Mouse (Mus musculus): ENCODE measurements around the gene Krt84.
A peak's percentile ranks its signal among the peaks of the same experiment; 100 is the strongest.
"Not testable (repeated sequence)": the region's sequence is repeated elsewhere in the genome, so short reads cannot be mapped to it uniquely, and the experiment has no call there.

Gene Krt84

DNA sequence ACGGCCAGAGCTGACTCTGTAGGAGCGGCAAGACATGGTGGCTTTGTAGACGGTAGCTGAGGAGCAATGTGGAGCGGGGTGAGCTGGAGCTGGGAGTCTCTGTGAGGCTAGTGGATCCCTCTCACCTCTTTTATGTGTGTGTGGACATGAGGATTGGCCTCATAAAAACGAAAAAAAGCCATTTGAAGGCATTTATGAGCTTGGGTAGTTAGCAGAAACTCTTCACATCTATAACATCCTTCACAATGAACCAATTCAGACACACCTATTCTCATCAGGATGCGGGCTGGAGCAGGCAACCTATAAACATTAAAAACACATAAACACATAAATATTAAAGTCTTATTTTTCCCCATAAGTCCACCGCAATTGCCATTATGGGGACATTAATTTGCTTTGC is at the start of gene Krt84:
Gene Krt84 (minus strand): TSS at position 101 of the 400 bp plus-strand sequence.
- DNase-seq, result no peak

DNA sequence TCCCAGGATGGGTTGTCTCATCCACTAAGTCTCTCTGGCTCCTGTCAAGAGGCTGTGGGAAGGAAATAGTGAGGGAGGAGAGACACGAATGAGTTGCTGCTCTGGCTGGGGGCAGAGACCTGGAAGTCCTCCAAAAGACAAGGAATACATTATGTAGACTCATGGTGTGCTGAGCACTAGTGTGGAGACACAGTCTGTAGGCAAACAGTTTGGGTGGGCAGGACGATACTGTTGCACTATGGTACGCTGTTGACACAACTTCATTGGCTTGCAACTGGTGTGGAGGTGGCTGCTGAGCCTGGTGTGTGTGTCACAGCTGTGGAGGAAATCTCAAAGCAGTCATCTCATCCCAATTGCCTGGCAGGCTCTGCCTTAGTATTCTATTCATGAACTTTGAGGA is 49.1 kb upstream of the Krt84 start:
- DNase-seq, result peak; percentile 17

DNA sequence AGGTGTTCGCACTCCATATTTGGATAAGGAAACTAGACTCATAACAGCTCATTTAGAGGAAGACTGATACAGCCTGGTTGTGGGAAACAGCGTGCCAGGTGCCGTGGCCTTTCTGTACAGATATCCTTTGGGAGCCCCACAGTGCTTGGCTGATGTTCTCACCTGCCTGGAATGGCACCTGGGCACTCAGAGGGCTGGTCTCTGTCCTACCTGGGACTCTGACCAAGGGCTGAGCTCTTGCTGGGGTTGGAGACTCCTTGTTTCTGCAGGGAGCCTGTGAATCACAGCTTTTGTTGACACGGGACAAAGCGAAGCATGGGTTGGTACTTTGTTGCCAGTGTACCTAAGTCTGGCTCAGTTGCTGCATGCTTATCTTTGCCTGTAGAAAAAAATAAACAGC is 42.9 kb upstream of the Krt84 start:
- peak; percentile 61 for DNase-seq

DNA sequence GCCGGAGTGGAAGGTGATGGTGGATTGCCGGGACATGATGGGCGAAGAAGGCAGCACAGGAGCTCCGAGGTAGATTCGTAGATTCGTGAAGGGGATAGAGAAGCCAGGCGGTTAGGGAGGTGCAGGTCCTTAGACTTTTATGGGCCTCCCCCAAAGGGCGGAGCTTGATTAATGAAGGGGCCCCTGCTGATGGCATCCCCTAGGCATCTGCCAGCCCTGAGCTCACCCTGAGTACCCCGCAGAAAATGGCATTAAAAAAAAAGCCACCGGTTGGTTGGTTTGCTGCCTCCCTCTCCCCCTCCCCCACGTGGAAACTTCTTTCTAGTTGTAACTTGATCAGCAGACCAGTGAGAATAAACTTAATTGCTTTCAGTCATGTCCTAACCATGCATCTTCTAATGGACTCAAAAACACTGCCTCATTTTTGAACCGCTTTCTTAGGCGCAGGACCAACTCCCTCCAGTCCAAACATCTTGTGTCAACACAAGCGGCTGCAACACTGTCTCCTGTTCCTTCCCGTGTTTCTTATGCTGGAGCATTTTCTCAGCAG is 41.3 kb upstream of the Krt84 start, which contains the start of gene Krt75:
Gene Krt75 (minus strand): TSS at position 109 of the 550 bp plus-strand sequence.
- DNase-seq, result no peak

DNA sequence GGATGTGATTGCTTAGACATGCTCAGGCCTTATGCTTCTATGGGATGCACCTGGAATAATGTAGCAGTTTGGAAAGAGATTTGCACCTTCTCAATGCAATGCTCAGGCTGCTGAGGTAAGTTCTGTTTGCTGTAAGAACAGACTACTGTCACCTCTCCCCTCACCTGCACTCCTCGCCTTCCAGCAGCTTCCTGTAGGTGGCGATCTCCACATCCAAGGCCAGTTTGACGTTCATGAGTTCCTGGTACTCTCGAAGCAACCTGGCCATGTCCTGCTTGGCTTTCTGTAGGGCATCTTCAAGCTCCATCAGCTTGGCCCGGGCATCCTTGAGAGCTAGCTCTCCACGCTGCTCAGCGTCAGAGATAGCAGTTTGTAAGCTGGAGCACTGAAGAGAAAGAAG is 35.2 kb upstream of the Krt84 start:
- DNase-seq, result no peak

DNA sequence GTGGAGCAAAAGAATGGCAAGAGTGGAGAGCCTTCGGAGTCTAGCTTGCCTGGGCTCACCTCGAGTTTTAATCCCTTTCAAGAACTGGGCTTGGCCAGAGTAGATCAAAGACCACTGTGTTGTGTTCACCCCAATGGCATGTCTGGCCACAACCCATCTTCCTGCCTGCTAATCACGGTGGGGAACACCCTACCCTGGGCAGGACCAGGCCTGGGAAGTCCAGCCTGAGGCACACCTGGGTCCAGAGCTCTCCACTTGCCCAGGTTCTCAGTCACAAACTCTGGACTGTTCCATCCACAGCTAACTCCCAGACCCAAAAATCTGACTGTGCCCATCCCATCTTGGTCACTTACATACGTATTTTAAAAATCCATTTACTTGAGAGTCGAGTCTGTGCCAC is 30.2 kb upstream of the Krt84 start, which contains the start of gene Krt90:
Gene Krt90 (minus strand): TSS at position 101 of the 400 bp plus-strand sequence.
- no peak for DNase-seq

DNA sequence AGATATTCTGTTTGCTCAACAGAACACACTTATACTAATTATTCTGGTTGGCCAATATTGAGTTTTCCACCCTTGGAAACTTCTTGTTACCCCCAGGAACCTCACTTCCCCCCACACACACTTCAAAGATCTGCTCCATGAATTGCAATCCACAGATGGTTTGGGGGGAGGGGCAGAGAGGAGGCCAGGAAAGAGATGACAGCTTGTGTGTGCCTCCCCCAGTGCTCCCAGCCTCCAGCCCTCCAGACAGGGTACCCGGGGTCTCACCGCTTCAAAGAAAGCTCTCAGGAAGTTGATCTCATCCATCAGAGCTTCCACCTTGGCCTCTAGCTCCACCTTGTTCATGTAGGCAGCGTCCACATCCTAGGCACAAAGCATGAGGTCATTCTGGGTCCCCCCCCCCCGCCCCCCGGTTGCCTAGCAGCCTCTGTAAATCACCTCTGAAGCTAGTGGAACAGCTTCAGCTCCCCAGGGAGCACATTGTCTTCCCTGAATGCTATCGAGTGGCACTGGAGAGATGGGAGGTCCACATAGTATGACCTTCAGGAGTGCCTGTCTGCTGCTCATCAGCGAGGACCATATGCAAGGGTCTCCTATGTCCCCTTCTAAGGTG is 25.5 kb upstream of the Krt84 start:
- DNase-seq, result no peak

DNA sequence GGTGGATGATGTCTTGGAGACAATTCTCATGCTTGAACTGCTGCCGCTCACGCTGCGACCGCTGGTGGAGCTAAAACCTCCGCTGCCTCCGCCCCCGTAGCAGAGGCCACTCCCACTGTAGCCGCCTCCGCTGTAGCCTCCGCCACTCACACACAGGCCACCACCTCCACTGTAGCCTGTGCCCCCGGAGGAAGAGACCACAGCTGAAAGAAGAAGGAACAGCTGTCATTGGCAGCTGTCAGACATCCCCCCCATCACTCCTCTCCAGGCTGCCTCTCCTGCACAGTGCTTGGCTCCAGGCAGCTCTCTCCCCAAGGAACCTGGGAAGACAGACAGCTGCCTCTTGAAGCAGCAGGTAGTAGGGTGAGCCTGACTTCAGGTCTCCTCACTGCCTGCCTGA is 20.5 kb upstream of the Krt84 start:
- DNase-seq, result no peak

DNA sequence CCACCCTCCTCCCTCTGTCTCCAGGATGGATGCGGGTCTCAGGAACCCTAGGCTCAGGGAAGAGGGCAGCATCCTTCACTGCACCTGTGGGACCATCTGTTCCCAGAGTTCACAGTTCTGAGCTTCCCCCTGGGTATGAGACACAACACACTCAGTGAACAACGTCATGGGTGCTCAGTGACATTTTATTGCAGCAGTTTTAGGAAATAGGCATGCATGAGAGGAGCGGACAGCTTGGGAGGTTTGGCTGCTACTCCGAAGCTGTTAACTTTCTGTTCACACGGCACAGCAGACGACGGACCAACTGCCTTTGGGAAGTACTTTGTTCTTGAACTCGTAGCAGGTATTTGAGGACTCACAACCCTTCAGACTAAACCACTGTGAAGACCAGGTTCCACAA is 19.6 kb upstream of the Krt84 start:
- no peak for DNase-seq

DNA sequence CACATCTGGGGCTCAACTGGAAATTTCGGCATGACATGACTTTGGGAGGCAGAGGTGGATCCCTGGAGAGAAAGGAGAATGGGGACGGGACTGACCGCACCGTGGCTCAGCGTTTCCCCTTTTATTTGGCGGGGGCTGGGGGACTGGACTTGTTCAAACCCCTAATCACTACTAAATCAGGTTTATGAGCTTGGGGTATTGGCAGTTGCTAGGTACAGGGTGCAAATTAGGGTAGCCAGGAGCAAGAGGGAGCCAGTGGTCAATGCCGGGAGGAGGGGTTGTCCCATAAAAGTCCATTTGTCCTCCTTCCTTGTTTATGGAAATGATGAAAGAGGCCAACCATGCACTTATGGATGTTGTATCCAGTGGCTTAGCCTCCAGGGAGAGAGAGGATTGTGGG is 17.9 kb upstream of the Krt84 start, which contains the start of gene Krt82:
Gene Krt82 (minus strand): TSS at position 101 of the 400 bp plus-strand sequence.
- peak; percentile 68 for DNase-seq

DNA sequence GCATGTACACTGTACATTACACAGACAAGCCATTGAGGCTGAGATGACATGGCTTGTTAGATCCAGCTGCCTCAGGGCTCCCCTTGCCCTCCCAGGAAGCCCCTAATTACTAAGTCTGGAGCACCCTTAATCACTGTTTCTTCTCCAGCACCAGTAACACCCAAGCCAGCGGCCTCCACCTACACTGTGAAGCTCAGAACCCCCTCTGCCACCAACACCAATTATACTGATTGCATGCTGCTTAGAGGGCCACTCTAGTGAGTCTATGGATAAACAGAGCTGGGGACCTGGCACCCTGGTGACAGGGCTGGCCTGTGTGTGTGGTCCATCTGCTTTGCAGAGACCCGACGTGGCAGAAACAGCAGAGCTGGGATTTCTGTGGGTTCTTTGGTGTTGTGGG is 11.9 kb upstream of the Krt84 start:
- peak; percentile 77 for DNase-seq

DNA sequence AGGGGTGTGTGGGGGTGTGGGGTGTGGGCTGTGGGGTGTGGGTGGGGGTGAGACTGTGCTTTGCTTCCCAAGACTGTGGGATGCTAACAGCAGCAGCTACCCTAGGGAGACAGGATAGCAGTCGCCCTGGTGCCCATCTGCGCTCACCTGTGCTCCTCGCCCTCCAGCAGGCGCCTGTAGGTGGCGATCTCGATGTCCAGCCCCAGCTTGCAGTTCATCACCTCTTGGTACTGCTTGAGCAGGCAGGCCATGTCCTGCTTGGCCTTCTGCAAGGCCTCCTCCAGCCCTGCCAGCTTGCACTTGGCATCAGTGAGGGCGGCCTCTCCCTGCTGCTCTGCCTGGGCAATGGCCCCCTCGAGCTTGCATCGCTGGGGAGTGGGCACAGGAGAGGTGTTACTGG is 9.9 kb upstream of the Krt84 start:
- DNase-seq, result peak; percentile 79

DNA sequence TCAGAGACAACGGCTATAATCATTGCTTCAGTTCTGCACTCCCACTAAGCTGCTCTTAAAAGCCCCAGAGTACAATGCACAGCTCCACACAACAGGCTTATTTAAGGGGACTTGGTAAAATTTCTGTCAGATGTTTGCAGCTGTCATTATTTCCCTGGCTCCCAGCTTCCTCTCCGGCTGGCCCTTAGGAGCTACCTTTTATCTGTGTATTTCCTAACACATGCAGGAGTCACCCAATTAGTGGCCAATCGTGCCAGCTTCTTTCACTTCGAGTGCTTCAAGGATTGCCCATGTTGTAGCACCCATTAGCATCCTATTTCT is 5.9 kb upstream of the Krt84 start:
- DNase-seq, result no peak

DNA sequence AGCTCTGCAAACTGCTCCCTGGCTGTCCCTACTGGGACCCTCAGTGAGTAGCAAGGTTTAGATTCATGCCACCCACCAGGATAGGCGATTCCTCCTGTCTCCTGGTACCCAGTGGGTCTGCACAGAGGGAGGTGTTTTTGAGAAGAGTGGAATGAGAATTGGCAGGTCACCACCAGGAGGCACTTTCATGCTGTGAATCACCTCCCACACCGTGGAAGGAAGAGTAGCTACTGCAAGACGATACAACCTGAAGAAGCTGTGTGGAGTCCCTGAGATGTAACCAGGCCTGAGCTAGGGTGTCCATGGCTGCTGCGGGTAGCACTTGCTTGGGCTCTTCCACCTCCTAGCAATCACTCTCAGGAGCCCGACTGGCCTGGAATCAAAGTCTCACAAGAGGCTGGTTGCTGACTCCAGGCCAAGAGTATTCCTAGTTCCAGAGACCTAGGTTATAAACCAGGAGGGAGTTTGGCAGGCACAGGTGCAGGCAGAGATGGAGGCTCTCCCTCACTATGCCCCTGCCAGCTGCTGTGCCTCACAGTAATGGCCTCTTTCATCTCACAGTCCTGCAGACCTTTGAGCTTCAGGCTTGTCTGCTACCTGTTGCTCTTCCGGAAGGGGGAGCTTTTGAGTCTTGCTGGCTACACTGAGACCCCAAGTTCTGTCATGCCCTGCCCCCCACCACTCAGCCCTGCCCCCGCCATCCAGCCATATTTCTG is 5.4 kb upstream of the Krt84 start:
- peak; percentile 81 for DNase-seq

DNA sequence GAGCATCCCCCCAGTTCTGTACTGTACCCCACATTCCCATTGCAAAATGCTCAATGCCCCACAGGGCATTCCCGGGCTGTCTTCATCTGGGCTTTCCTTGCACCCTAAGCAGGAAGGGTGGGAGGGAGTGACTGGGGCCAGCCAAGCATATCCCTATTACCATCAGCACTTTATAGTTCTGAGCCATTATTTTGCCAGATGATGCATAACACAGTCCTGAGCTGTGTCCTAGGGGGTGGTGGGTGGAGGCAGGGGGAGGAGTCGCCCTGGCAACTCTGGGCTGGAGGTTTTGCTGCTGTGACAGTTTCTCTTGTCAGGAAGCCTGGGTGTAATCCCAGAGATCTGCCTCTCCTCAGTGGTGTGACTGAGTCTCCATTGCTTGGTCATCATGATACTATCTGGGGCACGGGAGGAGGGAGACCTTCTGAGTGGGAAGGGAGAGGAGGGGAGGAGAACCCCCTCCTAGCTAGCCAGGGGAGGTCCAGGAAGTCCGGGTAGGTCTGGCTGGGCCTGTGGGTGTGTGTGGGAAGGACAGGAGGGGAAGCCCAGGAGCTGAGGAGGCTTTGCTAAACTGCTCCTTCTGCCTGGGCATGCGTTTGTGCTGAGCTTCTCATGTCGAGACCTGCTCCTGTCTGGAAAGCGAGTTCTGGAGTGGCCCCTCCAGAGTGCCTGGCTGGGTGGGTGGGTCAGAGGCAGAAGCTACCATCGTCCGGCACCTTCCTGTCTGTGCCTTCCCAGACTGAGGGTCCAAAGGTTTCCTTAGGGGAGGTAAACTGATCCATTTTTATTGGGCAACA is 3.6 kb upstream of the Krt84 start:
- DNase-seq, result no peak

DNA sequence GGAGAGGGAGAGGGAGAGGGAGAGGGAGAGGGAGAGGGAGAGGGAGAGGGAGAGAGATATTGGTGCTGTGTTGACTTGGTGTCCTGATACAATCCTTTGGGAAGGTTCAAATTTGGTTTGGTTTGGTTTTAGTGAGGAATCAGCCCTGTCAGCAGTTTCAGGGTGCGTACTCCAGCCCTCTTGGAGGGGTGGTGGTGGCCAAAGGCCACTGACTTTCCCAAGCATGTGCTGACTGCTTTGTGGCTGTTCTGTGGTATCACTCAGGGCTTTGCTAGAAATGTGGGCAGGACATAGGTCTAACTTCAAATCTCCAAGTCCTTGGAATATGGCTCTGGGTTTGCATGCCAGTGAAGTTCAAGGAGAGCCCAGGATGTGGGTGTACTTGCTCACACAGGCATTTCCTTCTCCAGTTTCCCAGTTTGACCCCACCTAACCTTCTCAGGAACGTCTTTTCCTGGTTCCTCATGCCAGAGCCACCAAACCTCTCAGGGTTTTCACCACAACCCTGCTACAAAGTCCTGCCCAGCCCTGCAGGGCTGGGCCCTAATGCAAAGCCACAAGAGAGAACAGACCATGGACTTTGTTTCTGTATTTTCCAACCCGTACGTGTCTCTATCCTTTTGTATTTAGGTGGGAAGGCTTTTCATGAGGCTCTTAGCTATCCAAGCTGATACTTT is 9.9 kb downstream of the Krt84 start:
- no peak for DNase-seq

DNA sequence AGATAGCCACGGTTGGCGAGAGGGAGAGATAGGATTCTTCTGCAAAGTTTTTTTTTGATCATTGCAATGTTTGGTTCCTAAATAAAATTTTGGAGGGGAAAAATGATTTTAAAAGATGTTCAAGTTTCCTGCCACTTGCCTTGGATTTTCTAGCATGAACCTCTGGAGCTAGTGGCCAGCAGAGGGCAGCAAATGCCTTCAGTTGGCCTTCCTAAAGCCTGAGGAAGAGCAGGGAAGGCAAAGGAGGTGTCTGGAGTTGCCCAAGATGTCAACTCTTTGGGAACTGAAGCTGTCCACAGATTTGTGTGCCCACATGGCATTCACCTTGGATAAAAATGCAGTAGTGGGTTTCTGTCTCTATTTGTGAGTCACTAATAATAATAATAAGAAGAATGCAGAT is 12.8 kb downstream of the Krt84 start:
- no peak for DNase-seq

DNA sequence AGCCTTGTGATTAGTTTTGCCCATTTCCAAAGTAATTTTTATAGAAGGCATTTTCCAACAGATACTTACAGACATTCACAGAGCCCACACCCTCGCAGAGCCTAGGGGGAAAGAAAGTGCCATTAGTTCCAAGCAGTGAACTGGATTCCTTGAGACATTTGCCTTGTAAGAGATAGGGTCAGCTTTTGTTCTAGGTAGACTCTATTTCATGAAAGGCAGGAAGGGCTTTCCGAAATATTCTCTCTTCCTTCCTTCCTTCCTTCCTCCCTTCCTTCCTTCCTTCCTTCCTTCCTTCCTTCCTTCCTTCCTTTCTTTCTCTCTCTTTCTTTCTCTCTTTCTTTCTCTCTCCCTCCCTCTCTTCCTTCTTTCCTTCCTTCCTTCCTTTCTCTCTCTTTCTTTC is 15.5 kb downstream of the Krt84 start, which contains the start of gene Gm49425:
Gene Gm49425 (minus strand): TSS at position 101 of the 400 bp plus-strand sequence.
- DNase-seq, result not testable (repeated sequence)

DNA sequence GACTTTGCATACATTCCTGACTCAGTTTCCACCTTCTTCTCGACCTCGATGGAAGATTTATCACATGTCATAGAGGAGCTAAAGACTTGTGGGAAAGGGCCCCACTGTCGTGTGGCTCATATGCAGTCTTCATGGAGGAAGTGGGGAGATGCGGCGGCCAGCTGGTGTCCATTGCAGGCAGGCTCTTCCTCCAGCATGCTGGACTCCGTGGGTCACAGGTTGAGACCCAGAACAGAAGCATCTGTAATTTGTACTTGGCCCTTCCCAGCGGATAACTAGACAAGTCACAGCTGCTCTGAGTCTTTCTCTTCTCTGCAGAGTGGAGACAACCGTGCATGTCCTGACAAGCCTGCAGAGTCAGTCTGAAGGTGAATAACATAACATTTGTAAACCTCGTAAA is 24.4 kb downstream of the Krt84 start:
- no peak for DNase-seq

DNA sequence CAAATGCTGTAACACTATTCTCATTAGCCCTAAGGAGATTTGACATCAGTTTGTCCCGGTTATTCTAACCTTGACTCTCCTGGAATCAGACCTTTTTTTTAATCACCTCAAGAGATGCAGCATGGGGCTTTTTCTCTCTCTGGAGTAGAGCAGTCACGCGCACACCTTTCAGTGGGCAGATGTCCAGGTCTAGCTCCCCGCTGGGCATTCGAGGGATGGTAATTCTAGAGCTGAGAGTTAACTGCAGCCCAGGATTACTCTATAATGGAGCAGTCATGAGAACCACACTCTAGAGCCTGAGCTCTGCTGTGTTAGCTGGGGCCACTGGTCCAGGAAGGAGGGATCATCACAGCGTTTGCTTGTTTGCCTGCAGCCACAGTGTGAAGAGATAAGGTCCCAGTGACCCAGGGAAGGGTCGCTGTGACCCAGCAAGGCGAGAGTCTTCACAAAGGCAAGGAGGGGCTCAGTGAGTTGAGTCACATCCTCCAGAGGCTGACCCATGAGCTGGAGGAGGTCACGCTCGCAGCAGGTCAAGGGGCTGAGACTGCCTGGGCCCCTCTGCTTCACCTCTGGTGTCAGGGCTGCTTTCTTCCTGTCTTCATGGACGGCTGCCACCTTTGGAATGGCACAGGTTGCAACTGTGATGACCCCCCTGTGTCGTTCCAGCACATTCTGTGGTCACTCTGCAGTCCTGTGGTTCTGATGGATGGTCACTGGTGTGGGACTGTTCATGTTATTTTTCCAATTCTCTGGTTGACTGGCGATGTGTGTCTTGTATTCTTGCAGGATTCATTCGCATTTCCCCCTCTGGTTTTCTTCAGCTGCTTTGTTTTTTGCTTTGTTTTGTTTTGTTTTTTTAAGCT is 25.5 kb downstream of the Krt84 start:
- peak; percentile 87 for DNase-seq

DNA sequence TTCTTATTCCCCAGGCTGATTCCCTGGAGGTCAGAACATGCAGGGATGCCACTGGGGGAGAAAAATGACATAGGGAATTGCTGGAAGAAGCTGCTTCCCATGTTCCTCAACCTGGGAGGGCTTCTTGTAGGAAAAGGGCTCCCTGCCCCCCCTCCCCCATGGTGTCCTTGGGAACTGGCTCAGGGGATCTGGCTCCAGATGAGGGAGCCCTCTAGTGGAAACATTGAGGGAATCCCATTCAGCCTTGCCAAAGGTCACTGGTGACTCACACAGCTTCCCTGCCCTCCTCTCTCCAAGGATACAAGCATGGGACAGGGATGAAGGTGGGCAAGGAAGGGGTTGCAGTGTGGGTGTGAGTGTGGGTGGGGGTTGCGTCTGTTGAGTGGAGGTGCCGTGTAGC is 35.4 kb downstream of the Krt84 start:
- DNase-seq, result peak; percentile 92

DNA sequence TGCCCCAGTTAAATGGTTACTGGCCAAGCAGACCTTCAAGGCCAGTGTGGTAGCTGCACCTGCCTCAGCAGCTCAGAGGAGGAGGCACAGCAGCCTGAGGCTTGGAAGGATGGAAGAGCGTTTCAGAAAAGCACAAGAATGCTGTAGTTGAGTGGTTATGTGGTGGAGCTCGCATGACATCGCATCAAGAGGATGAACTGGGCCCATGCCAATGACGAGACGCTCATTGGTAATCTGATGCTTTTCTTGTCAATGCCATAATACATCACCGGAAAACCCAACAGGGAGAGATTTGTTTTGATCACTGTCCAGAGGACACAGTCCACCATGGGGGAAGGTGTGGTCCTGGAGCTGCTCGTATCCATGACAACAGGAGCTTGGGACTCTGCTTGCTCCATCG is 37.4 kb downstream of the Krt84 start:
- no peak for DNase-seq

Measured in heart, adult 11 months (tissue).